Mouse (Mus musculus): ENCODE data around the gene Farp1.

- TF ChIP-seq CTCF (IDR thresholded peaks at IDR 0.05; ENCODE audit: low read depth) (no peak), EP300 (IDR thresholded peaks at IDR 0.05; ENCODE audit: low read depth) (no peak)
These were observed 151.4 kb downstream of the Farp1 start for GRCm38 (mm10) chr14:121186402-121186894.
